Mouse (Mus musculus) heart, postnatal 4 days (tissue): ENCODE measurements at regions not wholly inside any gene's neighbourhood (a gene's known extent, or its start where the extent isn't known, plus 50 kb on each side); places are given as distances from the start of the nearest gene placed in this dataset.

ENCODE experiments used
- DNase-seq: peaks from one replicate; pipeline ENCODE4 v3.0.0; 2021

GRCm38 (mm10) chr8:103816101-103816894, 285.1 kb upstream of the Cdh5 start:
- no peak for DNase-seq

DNA sequence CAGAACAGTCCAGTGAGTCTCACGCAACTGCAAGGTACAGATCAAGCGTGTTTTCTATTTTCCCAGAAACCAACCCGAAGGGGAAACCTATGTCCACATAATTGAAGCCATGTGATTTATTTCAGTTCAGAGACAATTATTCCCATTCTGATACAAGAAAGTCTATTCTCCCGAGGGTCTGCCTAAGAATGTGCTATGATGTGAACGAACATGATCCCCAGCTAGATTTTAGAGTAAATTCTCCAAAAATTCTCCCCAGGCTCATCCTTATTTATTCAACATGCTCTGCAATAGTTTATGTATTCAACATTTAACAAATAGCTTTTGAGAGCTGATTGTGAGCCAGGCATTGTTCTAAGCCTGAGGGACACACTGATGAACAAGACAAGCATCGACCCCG, 277.9 kb upstream of the Cdh5 start:
- DNase-seq = no peak

- DNase-seq = no peak
These were observed 276.7 kb upstream of the Cdh5 start for GRCm38 (mm10) chr8:103824747-103825146.

- DNase-seq = peak; percentile 59
These were observed 276.1 kb upstream of the Cdh5 start for GRCm38 (mm10) chr8:103825289-103825688.

GRCm38 (mm10) chr8:103830416-103830815, 271.0 kb upstream of the Cdh5 start:
- no peak for DNase-seq

DNA sequence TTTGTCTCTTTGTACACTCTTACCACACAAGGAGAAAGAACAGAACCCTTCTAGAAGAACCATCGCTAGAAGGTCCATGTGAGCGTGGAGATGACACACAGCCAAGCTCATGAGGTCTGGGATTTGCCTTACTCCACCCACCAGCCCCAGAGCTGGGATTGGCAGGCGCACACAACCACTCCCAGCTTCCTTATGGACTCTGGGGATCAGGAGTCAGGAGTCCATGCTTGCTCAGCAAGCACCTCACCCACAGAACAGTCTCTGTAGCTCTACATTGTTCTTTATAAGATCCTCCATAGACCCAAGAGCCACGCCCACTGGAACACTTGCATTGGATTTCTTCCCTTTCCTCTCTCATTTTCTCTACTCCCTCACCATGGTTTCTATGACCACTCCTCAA, 261.4 kb upstream of the Cdh5 start:
- no peak for DNase-seq

DNA sequence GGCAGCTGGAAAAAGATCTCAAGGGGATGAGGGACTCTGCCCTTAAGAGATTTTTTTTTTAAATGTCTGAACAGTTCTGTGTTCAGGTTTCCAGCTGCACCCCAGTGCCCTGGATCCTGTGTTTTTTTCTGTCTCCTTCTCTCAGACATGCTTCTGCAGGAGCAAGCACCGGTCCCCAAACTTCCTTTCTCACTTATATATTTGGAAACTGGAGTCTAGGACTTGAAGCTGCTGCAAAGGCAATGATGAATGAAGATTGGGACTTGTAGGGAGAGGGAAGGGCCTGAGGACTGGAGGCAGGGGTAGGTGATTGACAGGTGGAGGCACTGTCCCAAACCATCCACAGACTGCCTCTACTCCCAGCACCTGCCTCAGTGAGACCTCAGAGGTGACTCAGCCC, 255.5 kb upstream of the Cdh5 start:
- no peak for DNase-seq

DNA sequence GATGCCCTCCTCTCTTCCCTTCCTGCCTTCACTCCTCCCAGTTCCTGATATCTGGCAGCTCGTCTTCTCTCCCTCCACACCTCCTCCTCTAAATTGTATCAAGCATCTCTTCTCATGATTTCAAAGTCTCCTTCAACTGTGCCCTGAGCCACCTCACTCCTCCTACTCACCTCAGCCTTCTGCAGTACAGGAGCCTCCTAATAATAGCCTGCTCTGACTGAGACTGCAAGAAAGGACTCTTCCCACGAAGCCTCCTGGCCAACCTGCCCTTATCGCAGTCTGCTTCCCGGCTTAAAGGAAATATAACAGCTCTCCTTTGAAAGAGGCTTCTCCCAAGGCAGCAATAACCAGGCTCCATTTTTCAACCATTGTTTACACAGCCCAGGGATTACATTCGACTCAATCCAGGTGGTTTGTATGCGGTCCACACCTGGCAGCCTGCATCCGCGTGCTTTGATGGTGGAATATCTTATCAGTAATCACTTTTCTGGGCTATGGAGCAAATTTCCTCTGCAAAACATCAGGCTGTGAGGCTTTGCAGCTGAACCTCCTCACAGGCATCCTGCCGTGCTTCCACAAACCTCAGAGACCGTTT, 254.9 kb upstream of the Cdh5 start:
- no peak for DNase-seq

- no peak for DNase-seq
These were observed 251.6 kb upstream of the Cdh5 start for GRCm38 (mm10) chr8:103849785-103850184.

DNA sequence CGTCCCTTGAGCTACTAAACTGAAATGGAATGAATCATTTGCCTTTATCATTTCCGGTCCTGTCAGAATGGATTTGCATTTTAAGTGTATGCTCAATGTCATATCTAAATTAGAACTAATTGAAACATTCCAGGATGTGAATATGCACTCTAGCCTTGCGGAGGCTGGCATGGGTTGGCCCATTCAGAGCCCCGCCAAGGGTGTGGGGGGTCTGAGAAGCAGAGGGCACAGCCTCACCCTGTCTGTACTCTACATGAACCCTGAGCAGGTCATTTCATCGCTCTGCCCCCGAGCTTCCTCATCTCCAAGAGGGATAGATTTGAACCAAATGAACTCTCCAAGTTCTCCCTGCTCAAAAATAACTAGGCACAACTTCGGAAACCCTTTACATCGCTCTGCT, 250.1 kb upstream of the Cdh5 start:
- DNase-seq = no peak

GRCm38 (mm10) chr8:103853048-103853447, 248.4 kb upstream of the Cdh5 start:
- no peak for DNase-seq

- DNase-seq = no peak
These were observed 246.1 kb upstream of the Cdh5 start for GRCm38 (mm10) chr8:103855291-103855690.

DNA sequence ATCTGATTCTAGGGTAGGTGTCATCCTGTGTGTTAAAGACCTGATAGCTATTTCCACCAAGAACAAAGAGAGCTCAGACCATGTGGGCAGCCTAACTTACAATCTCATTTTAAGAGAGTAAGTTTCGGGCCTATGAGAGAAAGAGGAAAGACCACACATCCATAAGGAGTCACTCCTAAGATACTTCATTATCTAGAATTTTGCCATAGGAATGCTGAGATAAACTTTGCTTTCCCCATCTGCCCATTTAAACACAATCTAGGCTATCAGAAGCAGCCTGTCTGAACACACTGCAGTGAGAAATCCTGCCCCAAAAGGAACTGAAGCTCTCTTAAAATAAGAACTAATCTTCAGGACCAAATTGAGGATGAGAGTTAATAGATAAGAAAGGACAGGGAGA, 242.3 kb upstream of the Cdh5 start:
- no peak for DNase-seq

DNA sequence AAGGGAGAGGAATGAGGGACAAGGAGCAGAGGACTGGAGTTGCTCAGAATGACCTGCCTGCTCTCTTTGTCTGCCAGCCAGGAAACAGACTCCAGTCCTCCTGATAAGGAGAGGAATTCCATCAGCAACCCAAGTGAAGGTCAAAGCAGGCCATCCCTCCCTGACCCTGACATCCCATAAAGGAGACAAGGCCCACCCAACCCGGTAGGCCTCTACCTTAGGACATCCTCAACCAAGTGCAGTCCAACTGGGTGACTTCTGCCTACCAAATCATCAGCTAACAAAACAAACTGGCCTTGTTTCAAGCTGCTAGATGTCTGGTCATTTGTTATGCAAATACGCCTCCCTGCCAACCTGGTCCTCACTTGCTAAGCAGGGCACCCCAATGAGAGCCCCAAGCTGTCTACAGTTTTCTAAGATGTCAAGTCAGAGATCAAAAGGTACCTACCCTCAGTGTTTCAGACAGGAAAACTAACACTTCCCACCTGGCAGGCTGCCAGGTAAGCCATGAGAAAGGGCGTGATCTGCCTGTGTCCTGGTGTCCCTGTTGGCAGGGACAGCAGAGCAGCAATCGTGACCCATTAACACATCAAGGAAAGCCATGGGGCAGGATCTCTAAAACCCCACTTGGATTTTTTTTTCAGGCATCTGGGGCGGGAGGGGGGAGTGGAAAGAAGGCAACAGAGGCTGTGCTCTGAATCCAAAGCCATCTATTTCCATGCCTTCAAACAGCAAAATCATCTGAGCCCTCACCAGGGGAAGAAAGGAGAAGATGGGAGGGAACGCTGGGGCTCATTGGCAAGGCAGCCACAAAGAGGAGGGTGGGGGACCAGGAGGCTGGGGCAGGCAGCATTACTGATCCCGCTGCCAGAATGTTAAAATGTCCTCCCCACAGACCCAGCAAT, 227.6 kb upstream of the Cdh5 start:
- DNase-seq = peak; percentile 65

GRCm38 (mm10) chr8:103874506-103874905, 226.9 kb upstream of the Cdh5 start:
- DNase-seq = no peak

DNA sequence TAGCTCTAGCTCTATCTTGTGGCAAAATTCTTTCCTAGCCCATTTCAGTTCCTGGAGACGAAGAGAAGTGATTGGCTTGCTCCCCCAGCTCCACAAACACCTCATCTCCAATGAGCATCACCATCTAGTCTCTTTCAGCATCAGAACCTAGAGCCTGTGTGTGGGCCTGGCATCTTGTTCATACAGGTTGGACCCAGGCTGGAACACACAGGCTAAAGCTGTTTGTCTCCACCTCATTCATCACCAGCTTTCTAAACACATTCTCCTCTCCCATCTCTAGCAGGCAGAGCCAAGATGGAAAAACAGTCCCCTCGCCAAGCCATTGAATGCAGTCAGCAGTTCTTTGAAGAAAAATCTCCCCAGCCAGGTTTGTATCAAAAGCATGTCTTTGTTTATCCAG, 221.9 kb upstream of the Cdh5 start:
- no peak for DNase-seq

GRCm38 (mm10) chr8:103880431-103881145, 220.8 kb upstream of the Cdh5 start:
- DNase-seq = peak; percentile 15

DNA sequence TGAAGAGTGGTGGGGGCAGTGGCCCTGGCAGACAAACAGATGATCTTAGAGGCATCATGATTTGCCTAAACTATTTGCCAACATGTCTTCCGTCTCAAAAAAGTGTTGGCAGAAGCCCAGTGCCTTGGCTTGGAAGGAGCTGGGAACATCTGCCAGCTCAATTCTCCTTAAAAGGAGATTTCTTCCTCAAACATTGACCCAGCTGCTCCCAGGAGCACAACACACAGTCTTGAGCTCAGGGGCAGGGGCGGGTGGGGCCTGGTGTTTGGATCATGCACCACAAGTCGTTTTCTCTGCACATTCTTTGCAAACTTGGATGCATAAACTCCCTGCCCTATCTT, 220.3 kb upstream of the Cdh5 start:
- peak; percentile 20 for DNase-seq

GRCm38 (mm10) chr8:103884873-103885780, 216.3 kb upstream of the Cdh5 start:
- DNase-seq = no peak

- no peak for DNase-seq
These were observed 206.8 kb upstream of the Cdh5 start for GRCm38 (mm10) chr8:103894589-103894988.

GRCm38 (mm10) chr8:103895132-103895531, 206.3 kb upstream of the Cdh5 start:
- DNase-seq = no peak

DNA sequence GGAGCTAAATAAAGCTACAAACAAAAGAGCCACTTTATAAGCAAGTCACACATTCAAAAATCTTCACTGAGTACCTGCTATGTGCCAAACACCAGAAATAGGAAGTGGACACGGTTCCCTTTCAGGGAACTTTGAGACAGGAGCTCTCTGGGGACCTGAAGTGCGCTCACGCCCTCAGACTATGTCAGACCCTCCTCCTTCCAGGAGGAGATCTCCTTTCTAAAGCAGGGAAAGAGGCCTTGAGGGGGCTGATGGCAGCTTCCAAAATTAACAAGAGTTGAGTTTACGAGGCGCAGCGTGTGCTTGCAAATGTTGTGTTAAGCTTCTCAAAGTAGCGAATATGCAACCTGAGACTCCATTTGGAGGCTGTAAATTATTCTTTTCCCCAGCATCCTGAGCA, 204.0 kb upstream of the Cdh5 start:
- no peak for DNase-seq
